Mouse (Mus musculus): ENCODE measurements around the gene Pip4k2c.
A peak's percentile ranks its signal among the peaks of the same experiment; 100 is the strongest.

Pip4k2c gene

DNA sequence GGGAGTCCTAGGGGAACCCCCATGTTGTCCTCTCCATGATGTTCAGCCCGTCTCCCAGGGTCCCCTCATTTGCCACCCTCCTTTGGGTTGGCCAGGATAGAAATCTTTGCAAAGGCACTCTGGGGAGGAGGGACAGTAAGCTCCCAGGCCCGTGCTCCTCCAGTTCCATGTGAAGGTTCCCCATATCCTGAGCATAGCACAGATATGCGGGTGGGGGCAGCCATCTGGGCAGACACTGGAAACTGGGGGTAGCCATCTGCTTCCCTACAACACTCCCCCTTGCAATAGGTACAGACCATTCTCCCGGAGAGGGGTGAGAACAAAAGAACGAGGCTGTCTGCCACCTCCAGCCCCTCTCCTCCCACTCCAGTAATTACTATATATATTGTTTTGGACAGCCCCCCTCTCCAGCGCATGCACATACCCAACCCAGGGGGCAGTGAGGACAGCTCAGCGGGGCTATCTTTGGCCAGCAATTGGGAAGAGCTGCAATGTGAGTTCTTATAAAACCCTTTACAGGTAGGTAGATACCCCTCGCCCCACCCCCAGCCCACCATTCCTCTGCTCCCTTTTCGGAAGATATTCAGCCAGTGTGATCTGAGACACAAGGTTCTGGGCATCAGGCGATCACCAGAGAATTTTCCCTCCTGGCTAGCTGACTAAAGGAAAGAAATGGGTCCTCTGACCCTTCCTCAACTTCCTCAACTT is 23.9 kb downstream of the Pip4k2c start:
- no peak for DNase-seq

DNA sequence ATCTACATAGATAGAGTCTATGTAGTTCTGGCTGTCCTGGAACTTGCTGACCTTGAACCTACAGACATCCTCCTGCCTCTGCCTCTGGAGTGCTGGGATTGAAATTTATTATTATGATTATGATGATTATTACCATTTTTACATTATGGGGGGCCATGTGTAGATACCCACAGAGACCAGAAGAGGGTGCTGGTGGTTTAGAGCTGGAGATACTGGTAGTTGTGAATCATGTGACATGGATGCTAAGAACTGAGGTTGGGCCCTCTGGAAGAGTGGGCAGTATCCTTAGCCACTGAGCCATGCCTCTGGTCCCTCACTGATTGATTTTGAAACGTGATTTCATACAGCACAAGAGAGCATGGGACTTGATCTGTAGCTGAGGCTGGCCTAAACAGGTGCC is 24.9 kb downstream of the Pip4k2c start:
- DNase-seq, result no peak

DNA sequence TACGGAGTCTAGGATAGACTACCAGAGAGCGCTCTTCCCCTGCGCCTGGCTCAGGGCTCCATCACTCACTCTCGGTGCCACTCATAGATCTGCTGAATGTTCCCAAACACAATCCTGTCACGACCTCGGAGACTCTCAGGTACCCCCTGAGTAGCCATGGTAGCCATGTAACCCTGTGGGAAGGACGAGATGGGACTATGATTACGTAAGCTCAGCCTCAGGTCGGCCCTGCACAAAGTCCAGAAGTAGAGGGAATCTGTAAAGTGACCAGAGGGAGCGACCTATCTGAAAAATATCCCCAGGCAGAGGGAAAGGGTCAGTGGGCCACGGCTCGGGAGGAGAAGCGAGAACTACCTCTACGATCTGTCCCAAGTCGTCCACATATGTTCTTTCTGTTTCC is 25.9 kb downstream of the Pip4k2c start:
- no peak for DNase-seq

DNA sequence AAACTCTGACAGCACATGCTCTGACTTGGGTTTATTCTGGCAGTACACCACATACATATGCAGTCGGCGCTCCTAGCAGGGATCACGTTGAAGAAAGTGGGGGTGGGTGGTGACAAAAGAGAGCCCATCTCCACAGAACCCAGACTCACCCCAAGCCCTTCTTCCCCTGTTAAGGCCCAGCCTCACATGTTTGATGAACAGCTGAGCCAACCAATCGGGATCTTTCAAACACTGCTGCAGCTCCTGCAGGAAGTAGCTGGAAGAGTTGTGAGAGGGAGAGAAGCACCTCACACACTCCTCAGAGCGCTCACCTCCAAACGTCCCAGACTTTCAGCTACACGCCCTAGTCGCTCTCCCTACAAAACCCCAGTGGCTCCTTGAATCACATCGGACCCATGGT is 26.3 kb downstream of the Pip4k2c start:
- peak; percentile 56 for DNase-seq

DNA sequence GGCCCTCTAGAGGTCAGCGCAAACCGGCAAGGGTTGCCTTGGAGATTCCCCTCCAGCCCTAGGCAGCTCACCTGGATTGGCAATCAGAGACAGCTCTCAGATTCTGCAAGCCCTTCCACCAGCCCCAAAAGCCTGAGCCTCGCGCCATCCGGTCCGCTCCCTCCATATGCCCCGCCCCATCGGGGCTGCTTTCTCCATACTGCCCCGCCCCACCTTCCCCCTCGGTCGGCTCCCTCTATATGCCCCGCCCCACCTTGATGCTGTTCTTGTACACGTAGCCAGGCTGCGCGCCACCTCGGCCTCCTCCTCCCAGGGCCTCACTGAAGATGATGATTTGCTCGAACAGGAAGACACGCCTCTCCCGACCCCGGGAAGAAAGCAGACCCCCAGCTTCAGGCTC is 27.6 kb downstream of the Pip4k2c start:
- no peak for DNase-seq

DNA sequence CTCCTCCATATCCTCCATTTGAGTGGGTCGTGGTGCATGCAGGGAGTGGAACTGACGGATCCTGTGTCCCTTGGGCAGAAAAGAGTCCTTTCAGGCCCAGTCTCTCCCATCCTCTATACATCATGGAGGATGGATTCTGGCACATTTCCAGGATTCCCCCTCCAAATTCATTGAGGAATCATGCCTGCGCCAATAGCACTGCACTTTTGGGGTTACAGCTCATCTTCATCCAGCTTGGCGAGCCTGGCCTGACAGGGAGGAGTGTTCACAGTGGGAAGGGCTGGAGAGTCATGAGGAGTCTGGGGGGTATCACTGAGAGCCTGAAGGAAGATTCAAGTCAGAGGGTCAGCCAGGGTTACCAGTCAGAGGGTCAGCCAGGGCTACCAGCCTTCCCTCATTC is 28.8 kb downstream of the Pip4k2c start:
- no peak for DNase-seq

DNA sequence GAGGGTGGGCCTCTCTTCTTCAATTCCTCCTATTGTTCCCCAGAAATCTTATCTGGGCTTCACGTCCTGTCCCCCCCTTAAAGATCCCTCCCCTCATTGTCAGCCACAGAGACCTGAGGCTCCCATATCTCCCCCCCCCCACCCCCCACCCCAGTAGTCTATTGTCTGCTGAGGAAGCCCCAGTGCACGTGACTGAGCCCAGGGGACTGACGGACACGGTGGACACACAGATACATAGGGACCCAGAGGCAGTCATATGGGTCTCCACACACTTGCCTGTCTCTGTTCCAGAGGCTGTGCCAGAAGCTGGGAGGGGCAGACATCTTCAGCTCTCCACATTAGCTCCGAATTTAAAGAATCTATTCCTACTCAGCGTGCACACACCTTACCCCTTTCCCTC is 29.8 kb downstream of the Pip4k2c start:
- no peak for DNase-seq

DNA sequence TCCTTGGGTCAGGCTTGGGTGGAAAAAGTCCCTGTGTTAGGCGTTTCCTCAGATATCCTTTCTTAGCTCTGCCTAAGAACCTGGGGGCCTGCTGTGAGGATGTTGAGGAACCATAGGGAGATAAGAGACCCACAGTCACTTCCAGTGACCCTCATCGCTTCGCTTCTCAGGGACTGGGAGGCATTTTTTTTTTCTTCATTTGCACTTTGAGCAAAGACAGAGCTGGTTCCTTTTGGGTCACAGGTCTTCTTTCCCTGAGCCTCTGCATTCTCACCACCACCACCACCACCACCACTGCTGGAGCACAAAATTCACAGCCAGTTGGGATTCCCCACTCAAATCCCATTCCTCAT is 30.7 kb downstream of the Pip4k2c start:
- DNase-seq, result no peak

DNA sequence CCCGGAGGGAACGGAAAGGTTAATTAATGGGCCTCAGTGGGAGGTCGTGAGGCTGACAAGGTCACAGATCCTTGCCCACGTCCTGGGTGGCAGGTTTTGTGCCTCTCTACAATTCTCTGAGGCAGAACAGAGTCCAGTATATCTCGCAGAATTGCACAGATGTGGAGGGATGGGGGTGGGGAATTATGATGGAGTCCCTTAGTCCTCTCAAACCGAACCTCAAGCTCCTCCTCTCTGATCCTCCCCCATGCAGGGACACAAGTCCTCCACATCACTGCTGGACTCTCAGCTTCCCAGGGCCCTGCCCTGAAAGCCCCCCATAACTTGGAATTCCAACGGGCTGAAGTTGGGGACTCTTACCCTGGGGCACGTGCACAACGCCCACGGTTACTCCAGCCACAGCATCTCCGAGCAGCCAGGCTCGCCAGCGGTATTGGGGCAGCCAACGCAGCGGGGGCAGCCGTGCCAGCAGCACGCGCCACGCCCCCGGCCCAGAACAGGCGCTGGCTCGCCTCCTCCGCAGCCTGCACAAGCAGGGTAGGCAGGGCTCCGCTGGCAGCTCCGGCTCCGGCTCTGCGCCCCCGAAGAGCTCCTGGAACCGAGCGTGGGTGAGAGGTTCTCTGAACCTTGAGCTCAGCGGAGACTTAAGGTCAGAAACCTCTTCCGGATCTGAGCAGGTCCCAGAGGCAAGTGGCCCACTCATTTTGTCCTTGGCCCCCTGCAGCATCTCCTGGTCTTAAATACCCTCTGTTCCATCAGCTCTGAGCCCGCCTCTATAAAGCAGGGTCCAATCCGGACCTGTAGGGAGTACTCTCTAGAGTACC is 31.3 kb downstream of the Pip4k2c start, which contains the start of gene Slc26a10:
TSS of gene Slc26a10 (minus strand) at position 775 of the 824 bp plus-strand sequence.
- DNase-seq, result no peak

DNA sequence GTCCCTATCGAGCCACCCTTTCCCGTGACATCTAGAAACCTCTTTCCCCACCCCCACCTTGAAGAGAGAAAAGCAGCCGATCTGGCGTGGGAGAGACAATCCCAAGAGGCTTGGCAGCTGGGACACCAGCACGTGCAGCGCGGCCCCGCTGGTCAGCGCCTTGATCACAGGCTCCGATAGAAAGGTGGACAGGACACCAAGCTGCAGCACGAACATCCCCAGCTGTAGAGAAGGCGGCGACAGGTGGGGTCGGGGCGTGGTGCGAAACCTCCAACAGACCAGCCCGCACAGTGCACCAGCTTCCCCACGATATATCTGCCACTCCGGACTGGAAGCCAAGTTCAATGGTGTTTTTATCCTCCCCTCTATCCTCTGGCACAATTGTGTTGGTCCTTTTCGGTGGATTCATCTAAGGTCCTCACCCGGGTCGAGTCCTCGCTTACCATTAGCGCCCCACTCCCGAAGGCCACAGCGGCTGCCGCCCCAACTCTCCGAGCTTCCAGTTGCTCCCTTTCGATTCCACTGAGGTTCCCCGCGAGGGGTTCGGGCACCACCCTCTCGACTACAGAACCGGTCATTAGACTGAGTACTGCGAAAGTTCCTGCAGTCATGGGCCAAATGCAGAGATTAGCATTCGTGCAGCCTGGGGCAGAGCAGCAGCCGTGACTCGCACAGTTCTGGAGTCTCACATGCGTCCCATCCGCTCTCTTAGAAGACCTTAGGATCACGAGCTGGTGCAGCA is 32.9 kb downstream of the Pip4k2c start:
- no peak for DNase-seq

DNA sequence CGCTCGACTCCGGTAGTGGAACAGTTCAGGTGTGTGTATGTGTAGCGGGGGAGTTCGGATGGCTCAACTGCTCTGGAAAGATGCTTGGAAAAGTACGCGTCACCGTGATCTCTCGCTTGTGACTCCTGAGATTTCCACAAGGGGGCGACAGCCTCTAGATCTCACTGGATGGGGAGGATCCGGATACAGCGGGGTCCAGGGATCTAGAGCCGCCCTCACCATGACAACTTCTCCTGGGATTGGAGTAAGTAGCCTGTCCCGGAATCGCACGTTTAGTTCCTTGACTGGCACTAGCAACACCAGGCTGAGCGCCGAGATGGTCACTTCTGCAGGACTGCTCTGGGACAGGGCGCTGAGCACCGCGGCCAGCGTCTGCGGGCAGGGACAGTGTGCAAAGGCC is 33.7 kb downstream of the Pip4k2c start:
- DNase-seq, result peak; percentile 78

DNA sequence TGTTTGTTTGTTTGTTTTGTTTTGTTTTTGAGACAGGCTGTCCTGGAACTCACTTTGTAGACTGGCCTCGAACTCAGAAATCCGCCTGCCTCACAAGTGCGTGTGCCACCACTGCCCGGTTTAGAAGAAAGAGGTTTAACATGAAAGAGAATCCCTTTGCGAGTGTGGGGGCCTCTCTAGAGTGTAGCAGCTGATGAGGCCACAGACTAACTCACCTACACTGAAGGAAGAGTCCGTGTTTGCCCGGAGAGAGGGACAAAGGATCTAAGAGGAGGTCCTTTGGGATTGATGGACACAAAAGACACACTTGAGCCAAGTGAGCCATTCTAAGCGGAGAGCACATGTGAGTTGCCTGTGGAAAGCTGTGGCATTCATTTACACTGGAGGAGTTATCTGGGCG is 34.1 kb downstream of the Pip4k2c start:
- no peak for DNase-seq

DNA sequence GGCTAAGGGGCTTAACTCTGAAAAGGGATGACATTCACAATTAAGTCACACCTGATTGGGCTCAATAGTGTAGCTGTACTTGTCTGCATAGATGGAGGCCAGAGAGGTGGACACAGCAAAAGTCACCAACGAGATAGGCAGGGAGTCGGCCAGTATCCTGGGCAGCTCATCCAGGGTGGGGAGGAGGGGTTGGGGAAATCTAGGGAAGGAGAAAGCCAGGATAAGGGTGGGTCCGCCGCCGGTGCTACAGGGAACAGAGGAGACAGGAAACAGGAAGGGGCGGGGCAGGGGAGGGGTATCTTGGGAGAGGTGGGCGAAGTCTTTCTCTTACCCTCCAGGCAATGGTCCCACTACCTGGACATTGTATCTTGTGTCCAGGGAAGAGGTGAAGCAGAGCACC is 34.6 kb downstream of the Pip4k2c start:
- no peak for DNase-seq

DNA sequence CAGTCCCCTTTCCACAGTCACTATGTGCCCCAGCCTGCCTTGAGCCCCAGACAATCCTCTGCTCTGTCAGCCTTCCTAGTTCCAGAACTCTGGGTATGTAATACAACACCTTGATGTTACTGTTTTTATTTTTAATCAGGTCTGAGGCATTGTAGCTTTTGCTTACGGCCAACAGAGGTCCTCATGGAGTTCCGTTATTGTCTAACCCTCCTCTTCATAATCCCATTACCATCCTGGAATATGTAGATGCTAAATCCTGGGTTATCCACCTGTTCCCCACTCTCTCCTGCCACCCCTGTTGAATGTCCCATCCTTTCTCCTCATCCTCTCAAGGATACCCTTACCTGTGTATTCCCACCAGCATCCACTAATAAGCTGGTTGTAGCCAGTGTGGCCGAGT is 35.2 kb downstream of the Pip4k2c start:
- DNase-seq, result no peak

DNA sequence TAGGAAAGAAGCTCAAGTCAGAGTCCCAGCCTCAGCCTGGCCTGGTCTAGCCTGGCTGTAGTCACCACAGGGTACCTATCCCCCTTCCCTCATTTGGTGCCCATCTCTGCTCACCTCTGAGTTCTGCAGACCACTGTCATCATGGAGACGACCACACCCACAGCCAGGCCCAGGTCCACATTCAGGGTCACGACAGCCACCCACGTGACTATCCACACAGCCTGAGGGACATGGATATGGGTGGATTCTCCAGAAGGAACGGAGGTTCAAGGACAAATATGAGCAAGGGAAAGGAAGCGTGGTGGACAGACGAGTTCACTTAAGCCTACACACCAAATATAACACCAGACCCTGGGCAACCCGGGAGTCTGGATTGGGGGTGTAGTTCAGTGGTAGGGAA is 37.2 kb downstream of the Pip4k2c start:
- no peak for DNase-seq

DNA sequence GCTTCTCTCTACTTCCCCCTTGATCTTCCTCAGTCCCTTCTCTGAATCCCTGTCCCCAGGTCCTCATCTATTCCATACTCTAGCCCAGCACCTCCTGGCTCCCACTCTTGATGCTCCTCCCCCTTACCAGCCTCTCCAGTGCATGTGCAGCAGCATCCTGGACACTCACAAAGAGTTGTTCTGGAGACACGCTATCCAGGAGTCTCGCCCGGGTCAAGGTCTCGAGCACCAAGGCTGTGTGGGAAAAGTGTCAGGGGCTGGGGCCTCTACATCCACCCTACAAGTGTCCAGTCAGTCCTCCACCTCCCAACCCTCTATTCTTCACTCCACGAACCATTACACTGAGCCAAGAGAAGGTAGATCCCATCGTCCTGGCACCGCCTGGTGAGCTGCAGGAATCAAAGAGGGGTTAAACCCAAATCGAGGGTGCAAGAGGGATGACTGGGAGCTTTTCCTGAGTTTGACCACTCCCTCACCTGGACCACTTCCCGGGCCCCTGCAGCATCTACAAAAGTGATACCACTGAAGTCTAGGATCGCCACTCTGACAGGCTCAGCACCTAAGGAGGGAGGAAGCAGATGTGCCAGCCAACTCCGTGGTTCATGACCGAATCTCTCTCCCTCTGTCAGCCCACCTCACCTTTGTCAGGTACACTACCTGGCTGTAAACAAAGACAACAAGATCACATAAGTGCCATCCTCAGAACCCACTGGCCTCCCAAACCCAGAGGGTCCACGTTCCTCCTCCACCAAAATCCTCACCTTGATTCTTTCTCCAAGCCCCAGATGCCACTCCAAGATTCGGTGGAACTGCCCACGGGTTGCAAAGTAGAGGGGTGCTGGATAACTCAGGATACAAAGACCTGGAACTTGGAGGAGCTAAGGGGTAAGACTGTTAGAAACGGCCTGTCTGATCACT is 38.0 kb downstream of the Pip4k2c start:
- DNase-seq, result peak; percentile 5

DNA sequence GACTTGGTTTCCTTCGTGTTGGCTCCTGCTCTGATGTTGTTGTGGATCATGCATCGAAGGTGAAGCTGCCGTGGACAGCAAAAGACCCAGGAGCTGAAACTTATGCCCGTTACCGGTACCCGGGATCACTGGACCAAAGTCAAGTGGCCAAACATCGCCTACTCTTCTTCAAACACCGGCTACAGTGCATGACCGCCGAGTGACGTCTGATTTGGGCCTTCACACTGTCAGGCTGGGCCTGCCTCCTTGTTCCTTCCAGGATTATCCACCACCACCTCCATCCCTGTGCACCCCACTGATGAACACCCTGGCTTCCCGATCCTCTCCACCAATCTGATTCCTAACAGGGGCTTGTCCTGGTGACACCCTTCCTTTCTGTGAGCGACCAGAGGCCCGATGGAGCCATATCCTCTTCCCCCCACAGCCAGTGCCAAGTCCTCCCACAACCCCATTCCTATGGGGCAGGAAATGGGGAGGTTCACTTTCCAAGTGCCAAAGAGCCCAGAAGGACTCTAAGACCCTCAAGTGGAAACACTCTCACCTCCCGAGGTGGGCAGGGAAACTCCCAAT is 39.7 kb downstream of the Pip4k2c start:
- no peak for DNase-seq

DNA sequence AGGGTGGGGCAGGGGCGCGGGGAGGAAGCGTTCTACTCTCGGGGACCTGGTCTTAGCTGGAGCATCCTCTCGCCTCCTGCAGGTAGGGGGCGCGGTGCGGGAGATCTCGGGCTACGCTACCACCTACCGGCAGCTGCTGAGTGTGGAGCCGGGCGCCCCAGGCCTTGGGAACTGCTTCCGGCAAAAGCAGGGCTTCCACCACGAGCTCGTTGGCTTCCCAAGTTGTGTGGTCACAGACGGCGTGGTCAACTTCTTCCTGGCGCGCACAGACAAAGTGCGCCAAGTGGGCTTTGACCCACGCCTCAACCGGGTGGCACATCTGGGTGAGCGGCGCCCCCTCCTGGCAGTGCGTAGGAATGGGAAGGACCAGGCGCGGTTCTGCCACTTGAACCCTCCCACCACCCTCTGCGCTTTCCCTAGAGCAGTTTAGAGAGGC is 40.5 kb downstream of the Pip4k2c start:
- DNase-seq, result peak; percentile 72

DNA sequence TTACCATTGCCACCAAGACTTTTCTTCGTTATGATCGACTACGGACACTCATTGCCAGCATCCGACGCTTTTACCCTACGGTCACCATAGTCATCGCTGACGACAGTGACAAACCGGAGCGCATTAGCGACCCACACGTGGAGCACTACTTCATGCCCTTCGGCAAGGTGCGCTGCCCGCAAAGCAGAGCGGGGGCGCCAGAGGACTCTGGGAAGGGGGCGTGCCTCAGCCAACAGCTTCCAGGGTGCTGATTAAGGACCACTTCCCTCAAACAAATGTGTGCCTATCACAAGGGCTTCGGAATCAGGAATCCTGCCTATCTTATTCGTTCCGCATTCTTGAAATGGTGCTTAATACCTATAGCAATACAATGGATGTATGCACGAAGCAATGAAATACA is 41.4 kb downstream of the Pip4k2c start:
- peak; percentile 53 for DNase-seq

DNA sequence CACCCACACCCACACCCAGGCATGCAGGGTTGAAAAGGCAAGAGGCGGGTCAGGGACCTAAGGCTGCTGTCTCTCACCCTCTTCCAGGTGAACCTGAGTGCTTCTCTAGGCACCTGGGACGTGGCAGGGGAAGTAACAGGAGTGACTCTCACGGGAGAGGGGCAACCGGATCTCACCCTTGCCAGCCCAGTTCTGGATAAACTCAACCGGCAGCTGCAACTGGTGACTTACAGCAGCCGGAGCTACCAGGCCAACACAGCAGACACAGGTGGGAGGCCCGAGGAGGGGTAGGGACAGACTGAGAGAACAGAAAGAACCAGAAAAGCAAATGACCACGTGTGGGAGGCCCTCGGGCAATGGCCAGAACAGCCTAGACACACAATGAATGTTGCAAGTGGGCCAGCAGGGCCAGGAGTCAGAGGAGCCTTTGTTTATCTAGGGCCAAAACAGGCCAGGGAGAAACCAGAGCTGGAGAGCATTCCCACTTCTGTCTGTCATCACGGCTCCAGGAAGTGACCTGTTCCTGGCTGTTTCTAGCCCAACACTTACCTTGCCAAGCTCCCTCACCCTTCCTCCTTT is 43.7 kb downstream of the Pip4k2c start:
- no peak for DNase-seq

DNA sequence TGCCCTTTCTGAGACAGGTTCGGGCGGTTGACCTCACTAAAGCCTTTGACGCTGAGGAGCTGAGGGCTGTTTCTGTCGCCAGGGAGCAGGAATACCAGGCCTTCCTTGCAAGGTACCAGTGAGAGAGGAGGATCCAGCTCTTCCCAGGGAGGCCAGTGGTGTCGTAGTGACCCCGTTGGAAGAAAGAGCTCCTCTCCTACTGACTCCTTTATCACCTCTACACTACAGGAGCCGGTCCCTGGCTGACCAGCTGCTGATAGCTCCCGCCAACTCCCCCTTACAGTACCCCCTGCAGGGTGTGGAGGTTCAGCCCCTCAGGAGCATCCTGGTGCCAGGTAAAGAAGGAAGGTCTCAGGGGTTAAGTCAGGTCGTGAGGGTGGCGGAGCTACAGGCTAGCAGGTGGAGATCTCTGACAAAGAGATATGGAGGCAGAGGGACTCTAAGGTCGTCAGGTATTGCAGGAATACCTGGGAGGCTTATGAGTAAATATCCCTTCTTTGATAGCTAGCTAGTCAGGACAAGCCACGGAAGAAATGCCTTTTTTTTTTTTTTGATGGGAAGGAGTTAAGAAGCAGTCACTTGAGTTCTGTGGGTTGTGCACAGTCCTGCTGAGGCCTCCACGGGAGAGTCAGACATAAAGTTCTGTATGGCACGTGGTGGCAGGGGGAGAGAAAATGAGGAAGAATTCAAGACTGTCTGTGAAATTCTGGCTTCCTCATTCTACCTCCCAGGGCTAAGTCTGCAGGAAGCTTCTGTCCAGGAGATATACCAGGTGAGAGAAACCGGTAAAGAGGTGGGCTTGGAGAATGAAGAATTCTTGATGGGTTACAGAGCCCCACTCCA is 44.4 kb downstream of the Pip4k2c start:
- DNase-seq, result peak; percentile 3
